Mouse (Mus musculus) liver, embryonic 16.5 days (tissue): Measurements from ENCODE around the gene Arhgap1. TPM values are rescaled to one million over a fixed set of nuclear protein-coding genes. Genes with fewer than 3 reads are reported as not detected.

ENCODE experiments used
- ATAC-seq: fragments of 200-750 bp; cut with Nextera tagmentation; 2 replicates; pipeline ENCODE4 v1.8.0; 2017; ENCODE audit warnings: low read depth, mild to moderate bottlenecking, moderate number of reproducible peaks, moderate library complexity
- H3K27ac ChIP-seq: fragments of 300-500 bp; sonication (generic); 2 replicates; pipeline ENCODE4 v1.5.1; 2014; ENCODE audit warnings: mild to moderate bottlenecking, low read length
- H3K27me3 ChIP-seq: fragments of 300-500 bp; sonication (generic); 2 replicates; pipeline ENCODE4 v1.6.1; 2014; ENCODE audit warnings: low read depth, low read length, mixed read lengths; ENCODE audit not compliant: control insufficient read depth, insufficient read depth
- H3K36me3 ChIP-seq: fragments of 300-500 bp; sonication (generic); 2 replicates; pipeline ENCODE4 v1.6.1; 2014; ENCODE audit warnings: mild to moderate bottlenecking; ENCODE audit not compliant: control insufficient read depth, insufficient read depth
- H3K4me1 ChIP-seq: fragments of 300-500 bp; sonication (generic); 2 replicates; pipeline ENCODE4 v1.6.1; 2014; ENCODE audit warnings: low read depth, low read length, mixed read lengths; ENCODE audit not compliant: control insufficient read depth
- H3K4me2 ChIP-seq: fragments of 300-500 bp; sonication (generic); 2 replicates; pipeline ENCODE4 v1.6.1; 2014; ENCODE audit warnings: low read depth, low read length, mixed read lengths
- H3K4me3 ChIP-seq: fragments of 300-500 bp; sonication (generic); 2 replicates; pipeline ENCODE4 v1.5.1; 2014; ENCODE audit warnings: low read depth, mild to moderate bottlenecking, low read length
- H3K9ac ChIP-seq: fragments of 300-500 bp; sonication (generic); 2 replicates; pipeline ENCODE4 v1.6.1; 2014; ENCODE audit warnings: low read depth, low read length
- H3K9me3 ChIP-seq: fragments of 300-500 bp; sonication (generic); replicated peaks from 2 replicates; pipeline ENCODE4 v1.6.1; 2016; ENCODE audit warnings: low read length; ENCODE audit not compliant: control insufficient read depth
- WGBS: fragments of 180-500 bp; shearing (Covaris S2); extraction: QIAGEN DNeasy Blood & Tissue Kit; methylation state at CpG from one replicate; pipeline ENCODE4 v1.1.7; 2014; ENCODE audit not compliant: insufficient replicate concordance; 5-methylcytosine and 5-hydroxymethylcytosine counted together
- polyA plus RNA-seq: library from polyadenylated mRNA; unstranded; fragments of >200 nt; fragmentation: Nextera tagmentation; extraction: Ambion mirVana; gene quantifications from 2 replicates; pipeline ENCODE4 v1.2.1, GENCODE M21; 2015

The Arhgap1 gene
- polyA plus RNA-seq, 1 experiment from 2014 or later = 42.1 TPM

GRCm38 (mm10) chr2:91630384-91630783 is 19.3 kb upstream of the Arhgap1 start:
- no peak for ATAC-seq
- WGBS = 79% methylated on average over 12 of the region's 12 CpGs
- H3K9me3 ChIP-seq = no peaks in the 10 kb centered on the region
- no peak overlapping the region for H3K9ac ChIP-seq
- H3K27me3 ChIP-seq = no peaks in the 10 kb centered on the region
- no peak overlapping the region for H3K4me2 ChIP-seq
- H3K27ac ChIP-seq = no peak overlapping the region
- no peaks in the 10 kb centered on the region for H3K36me3 ChIP-seq
- H3K4me1 ChIP-seq = peaks cover 11% of the 10 kb centered on the region
- no peak overlapping the region for H3K4me3 ChIP-seq

GRCm38 (mm10) chr2:91631826-91632225 is 17.8 kb upstream of the Arhgap1 start:
- H3K27me3 ChIP-seq = no peaks in the 10 kb centered on the region
- H3K9me3 ChIP-seq = no peaks in the 10 kb centered on the region
- ATAC-seq = no peak
- WGBS = 66% methylated on average over 5 of the region's 5 CpGs
- no peak overlapping the region for H3K4me2 ChIP-seq
- H3K4me1 ChIP-seq = peaks cover 21% of the 10 kb centered on the region
- H3K36me3 ChIP-seq = no peaks in the 10 kb centered on the region
- H3K4me3 ChIP-seq = no peak overlapping the region
- no peak overlapping the region for H3K9ac ChIP-seq
- no peak overlapping the region for H3K27ac ChIP-seq

DNA sequence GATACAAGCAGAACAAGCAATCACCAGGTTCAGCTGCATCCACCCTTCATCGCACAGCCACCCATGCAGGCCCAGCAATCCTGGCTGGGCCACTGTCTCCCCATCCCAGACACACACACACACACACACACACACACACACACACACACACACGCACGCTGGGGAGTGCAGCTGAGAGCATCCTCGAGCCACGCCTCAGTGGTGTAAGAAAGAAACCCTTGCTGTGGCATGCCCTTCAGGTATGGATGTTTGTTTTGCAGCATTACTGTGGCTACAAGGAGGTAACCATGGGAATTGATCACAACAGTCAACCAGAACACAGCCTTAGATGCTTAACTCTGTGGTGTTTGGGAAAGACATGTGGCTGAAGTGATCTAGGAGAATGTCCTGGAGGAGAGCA is 17.3 kb upstream of the Arhgap1 start:
- Histone ChIP-seq H3K9me3 (no peaks in the 10 kb centered on the region), H3K4me2 (no peak overlapping the region), H3K9ac (no peak overlapping the region), H3K27ac (no peak overlapping the region), H3K36me3 (no peaks in the 10 kb centered on the region), H3K27me3 (no peaks in the 10 kb centered on the region), H3K4me3 (no peak overlapping the region), H3K4me1 (peaks cover 21% of the 10 kb centered on the region)
- no peak for ATAC-seq
- 67% methylated on average over 5 of the region's 5 CpGs for WGBS

- 58% methylated on average over 12 of the region's 12 CpGs for WGBS
- Histone ChIP-seq H3K9ac (peak overlapping the region; percentile 28; the same call in 1 of the 2 replicates), H3K27ac (no peak overlapping the region; the same call in 1 of the 2 replicates), H3K36me3 (no peaks in the 10 kb centered on the region), H3K27me3 (no peaks in the 10 kb centered on the region), H3K4me1 (peaks cover 21% of the 10 kb centered on the region), H3K9me3 (no peaks in the 10 kb centered on the region), H3K4me2 (peak overlapping the region; percentile 56), H3K4me3 (peak overlapping the region; percentile 49)
- ATAC-seq = no peak
These were observed 16.2 kb upstream of the Arhgap1 start for GRCm38 (mm10) chr2:91633334-91633977.

DNA sequence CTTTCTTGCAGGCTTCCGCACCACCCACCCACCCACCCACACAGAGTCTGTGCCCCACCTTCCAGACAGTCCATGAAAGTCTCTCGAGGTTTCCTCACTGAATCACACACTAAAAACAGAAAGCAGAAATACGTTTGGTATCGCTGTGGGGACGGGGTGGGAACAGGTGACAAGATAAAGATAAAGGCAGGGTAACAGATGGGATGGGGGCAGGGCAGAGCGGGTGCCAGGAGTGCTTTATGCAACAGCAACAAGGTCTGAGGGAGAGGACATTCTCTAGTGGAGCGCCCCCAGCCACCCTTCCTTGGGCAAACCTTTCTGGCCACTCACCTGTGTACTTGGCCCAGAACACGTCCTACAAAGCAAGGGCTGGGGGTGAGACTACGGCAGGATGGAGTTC is 14.8 kb upstream of the Arhgap1 start:
- H3K4me1 ChIP-seq = peaks cover 21% of the 10 kb centered on the region
- 24% methylated on average over 9 of the region's 9 CpGs for whole genome bisulfite sequencing
- peak overlapping the region; percentile 56 for H3K4me2 ChIP-seq
- H3K9ac ChIP-seq = peak overlapping the region; percentile 59
- H3K4me3 ChIP-seq = peak overlapping the region; percentile 49
- H3K27ac ChIP-seq = peak overlapping the region; percentile 35
- H3K9me3 ChIP-seq = no peaks in the 10 kb centered on the region
- H3K36me3 ChIP-seq = no peaks in the 10 kb centered on the region
- ATAC-seq = peak; percentile 52
- H3K27me3 ChIP-seq = no peaks in the 10 kb centered on the region

DNA sequence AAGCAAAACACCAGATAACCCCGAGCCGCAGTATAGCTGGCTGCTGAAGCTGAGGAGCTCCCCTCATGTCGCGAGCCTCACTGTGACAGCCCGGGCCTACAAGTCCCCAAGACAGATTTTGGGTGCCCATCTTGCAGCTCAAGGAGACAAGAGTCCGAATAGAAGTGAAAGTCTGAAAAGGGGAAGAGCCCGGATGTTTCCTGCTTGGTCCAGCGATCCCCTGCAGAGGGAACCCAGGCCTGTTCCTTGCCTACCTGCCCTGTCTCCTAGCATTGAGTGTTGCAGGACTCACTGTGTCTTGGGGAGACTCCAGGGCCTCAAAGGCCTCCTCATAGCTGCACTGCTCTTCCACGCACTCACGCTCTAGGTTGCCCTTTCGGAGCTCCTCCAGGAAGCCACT is 14.2 kb upstream of the Arhgap1 start:
- H3K9me3 ChIP-seq = no peaks in the 10 kb centered on the region
- H3K4me1 ChIP-seq = peaks cover 23% of the 10 kb centered on the region
- peak overlapping the region; percentile 59 for H3K9ac ChIP-seq
- H3K27me3 ChIP-seq = no peaks in the 10 kb centered on the region
- no peaks in the 10 kb centered on the region for H3K36me3 ChIP-seq
- peak overlapping the region; percentile 56 for H3K4me2 ChIP-seq
- peak overlapping the region; percentile 35 for H3K27ac ChIP-seq
- WGBS = 69% methylated on average over 11 of the region's 11 CpGs
- ATAC-seq = no peak
- peak overlapping the region; percentile 49 for H3K4me3 ChIP-seq

DNA sequence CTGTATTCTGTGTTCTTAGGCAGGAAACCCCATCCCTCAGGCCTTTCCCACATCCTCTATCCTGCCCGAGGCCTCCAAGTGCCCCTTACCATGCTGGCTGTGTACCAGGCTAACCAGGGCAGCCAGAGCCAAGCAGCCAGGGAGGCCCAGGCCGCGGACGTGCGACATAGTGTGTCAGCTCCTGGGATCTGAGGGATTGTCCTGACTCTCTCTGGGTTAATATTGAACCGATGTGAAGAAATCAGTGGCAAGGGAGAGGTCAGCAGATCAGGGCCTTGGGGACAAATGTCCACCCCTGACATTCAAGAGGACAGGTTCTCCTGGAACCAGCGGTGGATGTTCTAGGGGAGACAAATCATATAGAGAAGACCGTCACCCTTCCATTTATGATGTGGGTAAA is 13.4 kb upstream of the Arhgap1 start, which contains the start of gene F2:
Gene F2, minus strand, starts transcription at position 186 of the 400 bp plus-strand sequence.
- 64% methylated on average over 8 of the region's 8 CpGs for WGBS
- Histone ChIP-seq H3K9me3 (no peaks in the 10 kb centered on the region), H3K4me3 (peak within 1 kb of the TSS; percentile 49), H3K27ac (peak within 1 kb of the TSS; percentile 73), H3K36me3 (no peaks in the 10 kb centered on the region), H3K27me3 (no peaks in the 10 kb centered on the region), H3K4me1 (peaks cover 23% of the 10 kb centered on the region), H3K4me2 (peak within 1 kb of the TSS; percentile 56), H3K9ac (peak within 1 kb of the TSS; percentile 59)
- peak; percentile 70 for ATAC-seq

DNA sequence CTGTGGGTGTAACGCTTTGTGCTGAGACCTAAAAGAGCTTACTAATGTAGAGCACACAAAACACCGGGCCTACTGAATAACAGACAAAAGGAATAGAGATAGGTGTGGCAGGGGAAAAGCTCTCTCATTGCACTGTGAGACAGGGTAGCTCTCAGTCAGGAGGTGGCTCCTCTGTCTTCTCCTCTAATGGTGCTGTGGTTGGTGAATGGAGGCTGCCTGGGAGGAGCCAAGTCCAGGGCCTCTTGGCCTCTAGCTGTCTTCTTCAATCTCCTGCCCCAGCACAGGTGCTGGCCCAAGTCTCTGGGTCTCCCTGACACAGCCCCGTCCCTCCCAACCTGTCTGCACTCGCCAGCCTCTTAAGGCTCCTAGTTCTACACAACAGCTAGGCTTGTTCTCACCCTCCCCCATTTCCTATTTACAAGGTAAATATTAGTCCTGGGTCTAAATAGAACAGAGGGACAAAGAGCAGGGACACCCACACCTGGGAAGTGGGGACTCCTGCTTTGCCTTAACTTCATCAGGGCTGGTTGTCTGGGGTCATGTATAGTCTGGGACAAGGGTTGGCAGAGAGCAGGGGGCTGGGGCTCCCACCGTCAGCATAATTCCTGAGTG is 12.8 kb upstream of the Arhgap1 start:
- H3K27me3 ChIP-seq = no peaks in the 10 kb centered on the region
- no peak overlapping the region for H3K9ac ChIP-seq
- ATAC-seq = peak; percentile 69
- H3K9me3 ChIP-seq = no peaks in the 10 kb centered on the region
- H3K4me1 ChIP-seq = peaks cover 23% of the 10 kb centered on the region
- no peak overlapping the region for H3K4me3 ChIP-seq
- H3K4me2 ChIP-seq = peak overlapping the region; percentile 4
- WGBS = 53% methylated on average over 5 of the region's 5 CpGs
- no peaks in the 10 kb centered on the region for H3K36me3 ChIP-seq
- peak overlapping the region; percentile 73 for H3K27ac ChIP-seq

DNA sequence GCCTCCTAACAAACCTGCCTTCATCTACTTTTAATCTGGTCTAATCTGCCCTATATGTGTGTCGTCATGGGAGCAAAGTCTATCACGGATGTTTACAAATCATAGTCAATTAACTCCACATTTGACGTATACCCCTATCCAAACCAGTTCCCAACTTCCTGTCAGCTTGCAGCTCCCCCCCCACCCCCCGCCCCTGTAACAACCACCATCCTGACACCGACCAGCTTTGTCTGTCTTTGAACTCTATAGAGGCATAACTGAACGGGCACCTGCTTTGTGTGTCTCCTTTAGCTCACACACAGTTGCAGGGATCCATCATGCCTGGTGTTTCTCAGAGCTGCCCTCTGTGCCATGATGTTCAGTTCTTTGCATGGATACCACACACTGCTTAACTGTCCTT is 10.7 kb upstream of the Arhgap1 start:
- no peaks in the 10 kb centered on the region for H3K27me3 ChIP-seq
- 64% methylated on average over 6 of the region's 6 CpGs for WGBS
- H3K36me3 ChIP-seq = no peaks in the 10 kb centered on the region
- H3K4me3 ChIP-seq = no peak overlapping the region
- no peak overlapping the region for H3K27ac ChIP-seq
- ATAC-seq = no peak
- H3K9me3 ChIP-seq = no peaks in the 10 kb centered on the region
- H3K4me2 ChIP-seq = no peak overlapping the region
- H3K9ac ChIP-seq = no peak overlapping the region
- peaks cover 43% of the 10 kb centered on the region for H3K4me1 ChIP-seq
